Mouse (Mus musculus) stomach, postnatal 0 days (tissue): ENCODE results near the gene Izumo4.

Experiments used
- CTCF ChIP-seq: IDR thresholded peaks from 2 replicates; pipeline ENCODE4 v1.5.1; 2016; ENCODE audit warnings: antibody characterized with exemption, low read depth, mild to moderate bottlenecking, moderate library complexity
- EP300 ChIP-seq: optimal IDR thresholded peaks from 2 replicates; pipeline ENCODE3; 2016; ENCODE audit warnings: antibody characterized with exemption

GRCm38 (mm10) chr10:80665459-80665858 lies 36.5 kb upstream of the Izumo4 start:
- TF ChIP-seq CTCF (no peak), EP300 (no peak)
